Mouse (Mus musculus) layer of hippocampus, adult 6 months (tissue): ENCODE measurements around the gene Sorcs1. TPM values are rescaled to one million over a fixed set of nuclear protein-coding genes. Genes with fewer than 3 reads are reported as not detected.

Experiments
- long read RNA-seq, 2 experiments: library from polyadenylated mRNA; unstranded; transcript quantifications; one replicate each; pipeline ENCODE4 v2.0.0; 2019 to 2020
- microRNA-seq: library from miRNA; unstranded; fragments of <30 nt; microRNA quantifications from one replicate; pipeline ENCODE4 v1.2.0, GENCODE M21; 2020
- polyA plus RNA-seq: library from polyadenylated mRNA; unstranded; fragments of <200 nt; fragmentation: Nextera tagmentation; gene quantifications from 2 replicates; pipeline ENCODE4 v1.2.3, GENCODE M21; 2021

The Sorcs1 gene
- 1.9 and 2.7 TPM in 2 replicates for polyA plus RNA-seq
- long read RNA-seq, experiment 1, partial matches to known transcripts = 8 of 10 reads
- long read RNA-seq, experiment 1, other reads (novel, unspliced or antisense) = 2 of 10 reads
- long read RNA-seq, experiment 2, partial matches to known transcripts = 11 of 14 reads
- long read RNA-seq, experiment 2, other reads (novel, unspliced or antisense) = 3 of 14 reads

GRCm38 (mm10) chr19:50677903-50678896 lies at the start of gene Sorcs1:
Gene Sorcs1 (minus strand): TSS chr19:50678646.

Small RNAs within 50 kb of the gene (microRNA-seq; reads per million reads assigned to microRNA genes)
- gene Gm27749 = not detected
